Mouse (Mus musculus) ES-Bruce4 (cell line): ENCODE measurements around the gene Ppm1h. TPM values are rescaled to one million over a fixed set of nuclear protein-coding genes. Genes with fewer than 3 reads are reported as not detected.

Experiments used
- H3K27ac ChIP-seq: 2 replicates; pipeline ENCODE4 v1.5.1; 2012; ENCODE audit warnings: low read length, inconsistent platforms; ENCODE audit not compliant: insufficient read depth
- H3K27me3 ChIP-seq: 2 replicates; pipeline ENCODE4 v1.6.1; 2012; ENCODE audit warnings: mild to moderate bottlenecking, low read length, inconsistent platforms; ENCODE audit not compliant: control insufficient read depth, poor library complexity, insufficient read depth, severe bottlenecking
- H3K36me3 ChIP-seq: 2 replicates; pipeline ENCODE4 v1.6.1; 2012; ENCODE audit warnings: inconsistent platforms, mild to moderate bottlenecking, low read length, moderate library complexity; ENCODE audit not compliant: control insufficient read depth, poor library complexity, insufficient read depth, severe bottlenecking
- H3K4me1 ChIP-seq: one replicate; pipeline ENCODE4 v1.8.1; 2011; ENCODE audit warnings: low read length; ENCODE audit not compliant: control insufficient read depth, insufficient read depth
- H3K4me3 ChIP-seq: 2 replicates; pipeline ENCODE4 v1.5.1; 2011; ENCODE audit warnings: low read depth, mild to moderate bottlenecking, low read length
- H3K9ac ChIP-seq: 2 replicates; pipeline ENCODE4 v1.6.1; 2012; ENCODE audit warnings: low read depth, mild to moderate bottlenecking, inconsistent platforms; ENCODE audit not compliant: poor library complexity, severe bottlenecking
- H3K9me3 ChIP-seq: replicated peaks from 2 replicates; pipeline ENCODE4 v1.6.1; 2012; ENCODE audit warnings: mild to moderate bottlenecking, low read length, inconsistent platforms; ENCODE audit not compliant: control insufficient read depth, poor library complexity, insufficient read depth, severe bottlenecking
- CTCF ChIP-seq: IDR thresholded peaks from one replicate; pipeline ENCODE4 v1.8.1; 2011; ENCODE audit warnings: low read depth, low read length
- EP300 ChIP-seq: IDR thresholded peaks from 2 replicates; pipeline ENCODE4 v1.6.1; 2011; ENCODE audit warnings: low read depth, low read length; ENCODE audit not compliant: insufficient read depth
- POLR2A ChIP-seq: IDR thresholded peaks from one replicate; pipeline ENCODE4 v1.8.1; 2011; ENCODE audit warnings: low read length; ENCODE audit not compliant: insufficient read depth
- polyA plus RNA-seq: library from polyadenylated mRNA; stranded (reverse); fragments of >200 nt; gene quantifications from 2 replicates; pipeline ENCODE4 v1.2.4, GENCODE M21; 2011; ENCODE audit warnings: low read depth; ENCODE audit not compliant: missing spikeins, insufficient read depth, insufficient read length

Gene Ppm1h
- polyA plus RNA-seq, 1 experiment = 8.7 TPM

GRCm38 (mm10) chr10:122718951-122719350, 40.4 kb downstream of the Ppm1h start:
- Histone ChIP-seq H3K36me3 (no peaks in the 10 kb centered on the region), H3K9me3 (no peaks in the 10 kb centered on the region), H3K27ac (no peak overlapping the region), H3K27me3 (no peaks in the 10 kb centered on the region), H3K4me3 (no peak overlapping the region), H3K9ac (no peak overlapping the region), H3K4me1 (no peaks in the 10 kb centered on the region)
- TF ChIP-seq POLR2A (no peak), EP300 (no peak), CTCF (no peak)

GRCm38 (mm10) chr10:122722111-122722510, 43.5 kb downstream of the Ppm1h start:
- H3K4me1 ChIP-seq = no peaks in the 10 kb centered on the region

DNA sequence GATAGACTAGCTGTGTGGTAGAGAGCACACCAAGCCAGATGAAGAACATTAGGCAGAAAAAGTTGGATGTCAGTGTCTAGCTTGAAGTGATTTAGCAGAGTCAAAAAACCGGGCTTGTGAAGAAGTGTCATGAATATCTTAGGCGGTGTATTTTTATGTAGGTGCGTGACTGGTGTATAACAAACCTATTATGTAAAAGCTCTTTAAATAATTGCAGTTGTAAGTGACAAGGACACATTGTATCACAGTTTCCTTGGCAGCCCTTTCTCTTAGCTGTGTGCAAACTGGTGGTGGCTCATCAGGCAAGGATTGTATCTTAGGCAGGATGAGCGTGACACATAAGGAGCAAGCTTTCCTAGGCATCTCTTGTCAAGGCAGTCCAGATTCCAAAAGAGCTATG, 46.1 kb downstream of the Ppm1h start:
- Histone ChIP-seq H3K9me3 (no peaks in the 10 kb centered on the region), H3K9ac (no peak overlapping the region), H3K27ac (no peak overlapping the region), H3K27me3 (no peaks in the 10 kb centered on the region), H3K4me1 (no peaks in the 10 kb centered on the region), H3K4me3 (no peak overlapping the region), H3K36me3 (no peaks in the 10 kb centered on the region)
- no peak for TF ChIP-seq EP300
- no peak for TF ChIP-seq POLR2A
- no peak for TF ChIP-seq CTCF

More at GRCm38 (mm10) chr10:122722111-122722510, 43.5 kb downstream of the Ppm1h start:
- H3K27me3 ChIP-seq = no peaks in the 10 kb centered on the region
- no peak for TF ChIP-seq CTCF
- no peak for TF ChIP-seq POLR2A
- TF ChIP-seq EP300 = no peak
- no peaks in the 10 kb centered on the region for H3K36me3 ChIP-seq
- H3K9me3 ChIP-seq = no peaks in the 10 kb centered on the region
- no peak overlapping the region for H3K9ac ChIP-seq
- H3K4me3 ChIP-seq = no peak overlapping the region
- no peak overlapping the region for H3K27ac ChIP-seq

- H3K27ac ChIP-seq = no peak overlapping the region
- TF ChIP-seq EP300 (no peak), CTCF (no peak), POLR2A (no peak)
- no peak overlapping the region for H3K9ac ChIP-seq
- no peak overlapping the region for H3K4me3 ChIP-seq
- no peaks in the 10 kb centered on the region for H3K4me1 ChIP-seq
- H3K36me3 ChIP-seq = no peaks in the 10 kb centered on the region
- H3K27me3 ChIP-seq = no peaks in the 10 kb centered on the region
- H3K9me3 ChIP-seq = 0 out of 2 replicates have a peak, but pooled peaks cover 2% of the 10 kb centered on the region
These were observed 48.7 kb downstream of the Ppm1h start for GRCm38 (mm10) chr10:122727228-122727627.

DNA sequence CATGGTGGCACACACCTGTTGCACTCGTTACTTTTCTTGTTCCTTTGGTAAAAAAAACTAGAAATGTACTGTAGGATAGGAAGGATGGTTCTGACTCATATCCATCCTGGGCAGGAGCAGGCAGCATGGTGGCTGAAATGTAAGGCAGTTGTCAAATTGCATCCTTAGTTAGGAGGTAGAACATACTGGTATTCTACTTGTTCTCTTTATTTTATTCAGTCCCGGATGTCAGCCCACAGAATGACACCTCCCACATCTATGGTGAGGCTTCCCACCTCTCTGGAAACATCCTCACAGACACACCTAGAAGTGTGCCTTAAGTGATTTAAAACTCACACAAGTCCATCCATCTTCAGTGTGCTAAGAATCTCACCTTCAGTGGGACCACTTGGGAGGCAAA, 49.6 kb downstream of the Ppm1h start:
- H3K4me1 ChIP-seq = no peaks in the 10 kb centered on the region
- no peak overlapping the region for H3K9ac ChIP-seq
- TF ChIP-seq POLR2A (no peak), EP300 (no peak), CTCF (no peak)
- H3K4me3 ChIP-seq = no peak overlapping the region
- no peak overlapping the region for H3K27ac ChIP-seq
- H3K27me3 ChIP-seq = no peaks in the 10 kb centered on the region
- no peaks in the 10 kb centered on the region for H3K36me3 ChIP-seq
- 0 out of 2 replicates have a peak, but pooled peaks cover 2% of the 10 kb centered on the region for H3K9me3 ChIP-seq

DNA sequence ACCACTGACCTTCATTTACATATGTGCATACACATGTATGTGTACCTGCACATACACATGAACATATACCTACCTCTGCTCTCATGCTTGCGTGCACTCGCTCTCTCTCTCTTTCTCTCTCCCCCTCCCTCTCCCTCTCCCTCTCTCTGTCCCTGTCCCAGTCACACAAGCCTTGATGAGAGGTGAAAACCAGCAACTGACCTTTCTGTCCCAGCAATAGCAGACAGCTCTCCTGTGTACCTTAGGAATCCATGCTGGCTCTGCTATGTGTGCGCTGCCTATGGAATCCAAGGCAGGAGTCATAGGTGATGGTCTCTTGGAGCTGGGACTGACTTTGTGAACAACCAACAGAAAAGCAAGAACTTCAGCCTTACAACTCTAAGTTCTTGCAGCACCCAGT, 53.6 kb downstream of the Ppm1h start:
- Histone ChIP-seq H3K27me3 (no peaks in the 10 kb centered on the region), H3K9ac (no peak overlapping the region), H3K4me1 (no peaks in the 10 kb centered on the region), H3K27ac (no peak overlapping the region), H3K9me3 (0 out of 2 replicates have a peak, but pooled peaks cover 2% of the 10 kb centered on the region), H3K4me3 (no peak overlapping the region), H3K36me3 (no peaks in the 10 kb centered on the region)
- TF ChIP-seq CTCF = no peak
